9 mouse cellular contexts compared by ENCODE assay signal in the genomic region with DNA sequence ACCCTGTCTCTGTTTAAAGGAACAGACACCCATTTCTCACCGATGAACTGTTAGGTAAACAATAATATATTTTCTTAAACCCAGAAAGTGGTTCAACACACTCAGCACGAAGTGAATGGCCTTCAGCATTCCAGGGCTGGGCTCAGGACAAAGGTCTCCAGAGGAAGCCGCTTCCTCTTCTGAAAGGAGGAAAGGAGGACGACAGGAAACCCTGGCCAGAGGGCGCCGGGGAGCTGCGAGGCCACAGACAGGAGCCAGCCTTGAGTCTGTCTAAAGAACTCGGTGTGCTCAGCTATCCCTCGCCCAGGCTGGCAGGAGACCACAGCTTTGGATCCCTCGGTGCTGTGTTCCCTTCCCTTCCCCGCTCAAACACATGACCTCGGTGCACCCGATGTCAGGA. TPM values are rescaled to one million over a fixed set of nuclear protein-coding genes. Genes with fewer than 3 reads are reported as not detected.
DNase-seq lines count a peak whose midpoint lies in the region; ATAC-seq lines count a peak whose summit lies in the region.
"Had no signal": no experiment of that assay in that cellular context is flagged by ENCODE, and none has a peak within 500 bp of the region (broad histone marks: within the 10 kb centered on the region; RNA-seq: fewer than 3 reads in every experiment).

No protein-coding gene starts in this region.

- H3K36me3 ChIP-seq in heart, embryonic 13.5 days = no peaks in the 10 kb centered on the region

- ATAC-seq in heart, embryonic 13.5 days (ENCODE audit: extremely low read depth, insufficient number of reproducible peaks, low FRiP score, low TSS enrichment) = no peak

- peaks cover 10% of the 10 kb centered on the region for H3K4me1 ChIP-seq in heart, embryonic 13.5 days

- H3K9me3 ChIP-seq in heart, embryonic 13.5 days = no peaks in the 10 kb centered on the region

- H3K4me3 ChIP-seq in heart, embryonic 13.5 days = no peak overlapping the region

- H3K9ac ChIP-seq in heart, embryonic 13.5 days = 0 out of 2 replicates have a peak overlapping the region, but pooled peaks have one; percentile 4

- WGBS in heart, embryonic 13.5 days = 19% methylated on average over 13 of the region's 13 CpGs

- peaks cover 2% of the 10 kb centered on the region; the same call in 1 of the 2 replicates for H3K27me3 ChIP-seq in heart, embryonic 13.5 days (replicated peaks)

- H3K27ac ChIP-seq in heart, embryonic 13.5 days (replicated peaks) = no peak overlapping the region

- peak overlapping the region; percentile 46 for H3K4me2 ChIP-seq in heart, embryonic 13.5 days

- no peak for DNase-seq in heart, adult 9 months (ENCODE audit: low spot score in 2 of 2)
- DNase-seq in urinary bladder, postnatal 14 days (ENCODE audit: low spot score) = peak; percentile 9
- no peak for DNase-seq in urinary bladder, adult 2 months (ENCODE audit: low spot score)
- peak; percentile 39 to 60 for DNase-seq in kidney, postnatal 4 days
- DNase-seq in layer of hippocampus, postnatal 14 days (ENCODE audit: low spot score in 2 of 2) = no peak
- no peak for DNase-seq in frontal cortex, postnatal 25 days (ENCODE audit: low spot score in 2 of 2)
- DNase-seq in left cerebral cortex, adult 9 months (ENCODE audit: low spot score in 2 of 2) = no peak
- DNase-seq: left cerebral cortex, postnatal 4 days had no signal

RNA-seq across cellular contexts. Expression of a gene that starts 50.8 kb away (rescaled TPM):
- not detected in 2 replicates for polyA plus RNA-seq in heart, embryonic 13.5 days (2015; fragmentation: Nextera tagmentation; extraction: Ambion mirVana)
- 0.18 and 0.72 TPM in 2 replicates for polyA plus RNA-seq in urinary bladder, adult 2 months (2012; rRNA removed)
- total RNA-seq in layer of hippocampus, postnatal 14 days (2021) = not detected
- total RNA-seq: left cerebral cortex, postnatal 4 days had no signal

RNA-seq across cellular contexts. Expression of a gene that starts 57.8 kb away (rescaled TPM):
- 4.8 and 5.5 TPM in 2 replicates for polyA plus RNA-seq in heart, embryonic 13.5 days (2015; fragmentation: Nextera tagmentation; extraction: Ambion mirVana)
- polyA plus RNA-seq in urinary bladder, adult 2 months (2012; rRNA removed) = 5.7 and 6.4 TPM in 2 replicates
- 10 to 100 TPM; 36.7 to 39.5 TPM for total RNA-seq in layer of hippocampus, postnatal 14 days (2021)

Comparison
In these comparisons a context has a peak if more than half of its experiments do, and no peak if none do; other contexts are left out.
1. DNase-seq: peak in urinary bladder, postnatal 14 days (single experiment) and kidney, postnatal 4 days (2 of 2); none in heart, adult 9 months (0 of 2), urinary bladder, adult 2 months (single experiment), layer of hippocampus, postnatal 14 days (0 of 2), frontal cortex, postnatal 25 days (0 of 2) and left cerebral cortex, adult 9 months (0 of 2).